Mouse (Mus musculus) hindbrain, embryonic 11.5 days (tissue): ENCODE data around the gene Rhbdd3. TPM values are rescaled to one million over a fixed set of nuclear protein-coding genes. Genes with fewer than 3 reads are reported as not detected.

Experiments used
- ATAC-seq: fragments of 200-750 bp; cut with Nextera tagmentation; 2 replicates; pipeline ENCODE4 v1.8.0; 2017; ENCODE audit warnings: mild to moderate bottlenecking, moderate TSS enrichment, moderate library complexity; ENCODE audit not compliant: low FRiP score
- DNase-seq: peaks from one replicate; pipeline ENCODE4 v3.0.0-alpha.2; 2015; ENCODE audit warnings: low spot score
- H3K27ac ChIP-seq: fragments of 300-500 bp; sonication (generic); 2 replicates; pipeline ENCODE4 v1.5.1; 2014; ENCODE audit warnings: mild to moderate bottlenecking, low read depth, low read length
- H3K27me3 ChIP-seq: fragments of 300-500 bp; sonication (generic); 2 replicates; pipeline ENCODE4 v1.6.1; 2014; ENCODE audit warnings: mild to moderate bottlenecking, low read length, moderate library complexity, mixed read lengths; ENCODE audit not compliant: control insufficient read depth, insufficient read depth
- H3K36me3 ChIP-seq: fragments of 300-500 bp; sonication (generic); 2 replicates; pipeline ENCODE4 v1.6.1; 2014; ENCODE audit warnings: mild to moderate bottlenecking, low read length, moderate library complexity, mixed read lengths; ENCODE audit not compliant: control insufficient read depth, insufficient read depth
- H3K4me1 ChIP-seq: fragments of 300-500 bp; sonication (generic); replicated peaks from 2 replicates; pipeline ENCODE4 v1.6.1; 2014; ENCODE audit warnings: low read length, mixed read lengths; ENCODE audit not compliant: control insufficient read depth, insufficient read depth
- H3K4me2 ChIP-seq: fragments of 300-500 bp; sonication (generic); replicated peaks from 2 replicates; pipeline ENCODE4 v1.6.1; 2014; ENCODE audit warnings: mild to moderate bottlenecking, low read depth, low read length
- H3K4me3 ChIP-seq: fragments of 300-500 bp; sonication (generic); 2 replicates; pipeline ENCODE4 v1.5.1; 2014; ENCODE audit warnings: low read depth, low read length
- H3K9ac ChIP-seq: fragments of 300-500 bp; sonication (generic); 2 replicates; pipeline ENCODE4 v1.6.1; 2014; ENCODE audit warnings: low read depth, low read length
- H3K9me3 ChIP-seq: fragments of 300-500 bp; sonication (generic); 2 replicates; pipeline ENCODE4 v1.6.1; 2016; ENCODE audit warnings: low read length; ENCODE audit not compliant: control insufficient read depth
- WGBS: fragments of 180-500 bp; shearing (Covaris S2); extraction: QIAGEN DNeasy Blood & Tissue Kit; methylation state at CpG from one replicate; pipeline ENCODE4 v1.1.7; 2014; 5-methylcytosine and 5-hydroxymethylcytosine counted together
- polyA plus RNA-seq: library from polyadenylated mRNA; unstranded; fragments of >200 nt; fragmentation: Nextera tagmentation; extraction: Ambion mirVana; gene quantifications from 2 replicates; pipeline ENCODE4 v1.2.1, GENCODE M21; 2014

The Rhbdd3 gene
- polyA plus RNA-seq, 1 experiment from 2014 or later, result 18.2 TPM

GRCm38 (mm10) chr11:5132751-5133150, 34.0 kb downstream of the Rhbdd3 start:
- Histone ChIP-seq H3K9me3 (no peaks in the 10 kb centered on the region), H3K36me3 (no peaks in the 10 kb centered on the region), H3K4me1 (peaks cover 13% of the 10 kb centered on the region), H3K27me3 (no peaks in the 10 kb centered on the region), H3K4me2 (no peak overlapping the region), H3K4me3 (no peak overlapping the region), H3K9ac (no peak overlapping the region), H3K27ac (no peak overlapping the region)
- DNase-seq, result no peak
- WGBS, result 82% methylated on average over 4 of the region's 4 CpGs
- no peak for ATAC-seq

- DNase-seq (no peak), ATAC-seq (no peak)
- H3K9me3 ChIP-seq, result no peaks in the 10 kb centered on the region
- H3K4me3 ChIP-seq, result no peak overlapping the region
- no peaks in the 10 kb centered on the region for H3K36me3 ChIP-seq
- no peaks in the 10 kb centered on the region for H3K27me3 ChIP-seq
- H3K9ac ChIP-seq, result no peak overlapping the region
- H3K4me2 ChIP-seq, result no peak overlapping the region
- no peaks in the 10 kb centered on the region for H3K4me1 ChIP-seq
- H3K27ac ChIP-seq, result no peak overlapping the region
- 73% methylated on average over 11 of the region's 11 CpGs for WGBS
Observed at GRCm38 (mm10) chr11:5135914-5136313, 37.2 kb downstream of the Rhbdd3 start.

GRCm38 (mm10) chr11:5138642-5139041, 39.9 kb downstream of the Rhbdd3 start:
- H3K27ac ChIP-seq, result no peak overlapping the region
- 89% methylated on average over 2 of the region's 2 CpGs for WGBS
- H3K4me3 ChIP-seq, result no peak overlapping the region
- DNase-seq (no peak), ATAC-seq (no peak)
- H3K9me3 ChIP-seq, result no peaks in the 10 kb centered on the region
- H3K27me3 ChIP-seq, result no peaks in the 10 kb centered on the region
- H3K9ac ChIP-seq, result no peak overlapping the region
- no peak overlapping the region for H3K4me2 ChIP-seq
- H3K4me1 ChIP-seq, result no peaks in the 10 kb centered on the region
- no peaks in the 10 kb centered on the region for H3K36me3 ChIP-seq

DNA sequence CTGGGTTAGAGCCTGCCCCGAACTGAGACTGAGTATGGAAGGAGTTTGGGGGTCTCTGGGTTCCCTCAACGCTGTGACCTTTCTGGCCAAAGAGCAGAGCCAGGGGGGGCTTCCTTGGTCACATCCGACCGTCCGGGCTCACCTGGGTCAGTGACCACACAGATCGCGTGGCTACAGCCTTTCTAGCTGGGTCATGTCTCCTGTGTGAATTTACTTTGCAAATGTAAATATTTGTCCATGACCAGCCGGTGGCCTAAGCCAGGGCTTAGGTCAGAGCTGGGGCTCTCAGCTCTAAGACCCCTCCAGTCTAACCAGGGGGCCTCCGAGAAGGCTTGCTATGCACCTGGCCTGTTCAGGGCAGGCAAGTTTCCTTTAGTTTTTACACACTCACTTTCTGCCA, 40.6 kb downstream of the Rhbdd3 start:
- WGBS, result 70% methylated on average over 9 of the region's 9 CpGs
- H3K9ac ChIP-seq, result no peak overlapping the region
- no peaks in the 10 kb centered on the region for H3K36me3 ChIP-seq
- H3K4me3 ChIP-seq, result no peak overlapping the region
- no peaks in the 10 kb centered on the region for H3K9me3 ChIP-seq
- H3K4me1 ChIP-seq, result no peaks in the 10 kb centered on the region
- no peaks in the 10 kb centered on the region for H3K27me3 ChIP-seq
- ATAC-seq (no peak), DNase-seq (no peak)
- no peak overlapping the region for H3K27ac ChIP-seq
- H3K4me2 ChIP-seq, result no peak overlapping the region

DNA sequence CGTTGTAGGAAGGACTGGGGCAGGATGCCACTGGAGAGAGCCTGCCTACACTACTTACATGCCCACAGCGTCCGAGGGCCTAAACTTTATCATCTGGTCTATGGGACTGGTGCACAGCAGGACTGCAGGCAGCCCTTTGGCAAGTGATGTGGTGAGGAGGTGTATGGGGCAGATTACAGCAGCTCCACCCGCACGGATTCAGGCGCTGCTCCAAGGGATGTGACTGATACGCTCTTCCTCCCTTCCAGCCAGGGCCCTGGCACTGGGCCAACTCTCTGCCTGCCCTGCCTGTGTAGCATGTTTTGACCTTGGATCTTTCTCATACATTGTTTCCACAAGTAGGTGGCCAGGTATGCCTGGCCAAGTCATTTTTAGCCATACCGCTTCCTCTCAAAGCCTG, 41.9 kb downstream of the Rhbdd3 start:
- H3K4me3 ChIP-seq, result no peak overlapping the region
- DNase-seq (no peak), ATAC-seq (no peak)
- no peaks in the 10 kb centered on the region for H3K27me3 ChIP-seq
- H3K4me2 ChIP-seq, result no peak overlapping the region
- 73% methylated on average over 8 of the region's 8 CpGs for WGBS
- H3K4me1 ChIP-seq, result no peaks in the 10 kb centered on the region
- no peaks in the 10 kb centered on the region for H3K36me3 ChIP-seq
- no peak overlapping the region for H3K9ac ChIP-seq
- H3K27ac ChIP-seq, result no peak overlapping the region
- no peaks in the 10 kb centered on the region for H3K9me3 ChIP-seq

GRCm38 (mm10) chr11:5141252-5141651, 42.5 kb downstream of the Rhbdd3 start:
- Histone ChIP-seq H3K27me3 (no peaks in the 10 kb centered on the region), H3K4me3 (no peak overlapping the region), H3K4me1 (no peaks in the 10 kb centered on the region), H3K9ac (no peak overlapping the region), H3K27ac (no peak overlapping the region), H3K9me3 (no peaks in the 10 kb centered on the region), H3K36me3 (no peaks in the 10 kb centered on the region), H3K4me2 (no peak overlapping the region)
- ATAC-seq, result no peak
- 93% methylated on average over 5 of the region's 5 CpGs for WGBS
- no peak for DNase-seq

- no peak overlapping the region for H3K27ac ChIP-seq
- 91% methylated on average over 2 of the region's 2 CpGs for WGBS
- H3K4me1 ChIP-seq, result no peaks in the 10 kb centered on the region
- H3K9me3 ChIP-seq, result no peaks in the 10 kb centered on the region
- no peak overlapping the region for H3K4me2 ChIP-seq
- H3K9ac ChIP-seq, result no peak overlapping the region
- no peaks in the 10 kb centered on the region for H3K27me3 ChIP-seq
- no peaks in the 10 kb centered on the region for H3K36me3 ChIP-seq
- H3K4me3 ChIP-seq, result no peak overlapping the region
- ATAC-seq (no peak), DNase-seq (no peak)
Observed at GRCm38 (mm10) chr11:5141965-5142364, 43.2 kb downstream of the Rhbdd3 start.

DNA sequence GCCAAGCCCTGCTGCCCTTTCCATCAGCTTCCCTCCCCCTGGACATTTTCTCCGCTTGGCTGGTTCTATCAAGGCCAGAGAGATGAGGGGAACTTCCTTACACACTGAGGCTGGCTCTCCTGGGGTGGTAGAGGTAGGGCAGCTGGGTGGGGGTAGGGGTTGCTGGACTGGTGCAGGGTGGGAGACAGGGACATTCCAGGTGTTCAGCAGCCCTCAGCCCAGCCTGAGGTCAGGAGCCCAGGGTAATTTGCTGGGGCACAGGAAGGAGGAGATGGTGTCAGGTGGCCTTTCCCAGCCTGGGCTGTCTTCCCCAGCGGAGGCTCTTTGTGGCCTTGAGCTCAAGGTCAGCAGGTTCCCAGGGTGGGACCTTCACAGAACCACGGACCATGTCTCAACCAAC, 46.9 kb downstream of the Rhbdd3 start:
- no peak overlapping the region for H3K4me3 ChIP-seq
- H3K9me3 ChIP-seq, result no peaks in the 10 kb centered on the region
- H3K4me2 ChIP-seq, result no peak overlapping the region
- H3K36me3 ChIP-seq, result no peaks in the 10 kb centered on the region
- no peaks in the 10 kb centered on the region for H3K27me3 ChIP-seq
- DNase-seq (no peak), ATAC-seq (no peak)
- peaks cover 9% of the 10 kb centered on the region for H3K4me1 ChIP-seq
- no peak overlapping the region for H3K9ac ChIP-seq
- no peak overlapping the region for H3K27ac ChIP-seq
- WGBS, result 74% methylated on average over 3 of the region's 3 CpGs

DNA sequence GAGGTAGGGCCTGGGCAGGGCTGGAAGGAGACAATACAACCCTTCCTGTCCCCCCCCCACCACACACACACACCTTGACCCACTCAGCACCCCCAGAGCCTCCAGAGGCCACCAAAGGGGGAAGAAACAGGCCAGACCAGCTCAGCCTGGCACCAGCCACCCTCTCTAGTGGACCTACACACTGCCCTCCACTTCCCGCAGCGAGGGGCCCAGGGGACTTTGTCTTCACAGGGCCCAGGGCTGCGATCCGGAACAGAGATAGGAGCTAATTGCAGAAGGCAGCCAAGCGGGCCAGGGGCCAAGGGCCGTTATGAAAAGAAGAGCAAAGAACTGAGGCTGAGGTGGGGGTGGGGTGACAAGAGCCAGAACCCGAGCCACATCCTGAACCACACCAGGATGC, 50.5 kb downstream of the Rhbdd3 start:
- Histone ChIP-seq H3K27ac (no peak overlapping the region), H3K9ac (no peak overlapping the region; the same call in 1 of the 2 replicates), H3K36me3 (no peaks in the 10 kb centered on the region), H3K27me3 (no peaks in the 10 kb centered on the region), H3K4me1 (peaks cover 12% of the 10 kb centered on the region), H3K4me3 (no peak overlapping the region), H3K4me2 (no peak overlapping the region), H3K9me3 (no peaks in the 10 kb centered on the region)
- DNase-seq, result no peak
- WGBS, result 22% methylated on average over 7 of the region's 7 CpGs
- no peak for ATAC-seq
